ENCODE assay signal across 12 mouse cellular contexts in the genomic region with DNA sequence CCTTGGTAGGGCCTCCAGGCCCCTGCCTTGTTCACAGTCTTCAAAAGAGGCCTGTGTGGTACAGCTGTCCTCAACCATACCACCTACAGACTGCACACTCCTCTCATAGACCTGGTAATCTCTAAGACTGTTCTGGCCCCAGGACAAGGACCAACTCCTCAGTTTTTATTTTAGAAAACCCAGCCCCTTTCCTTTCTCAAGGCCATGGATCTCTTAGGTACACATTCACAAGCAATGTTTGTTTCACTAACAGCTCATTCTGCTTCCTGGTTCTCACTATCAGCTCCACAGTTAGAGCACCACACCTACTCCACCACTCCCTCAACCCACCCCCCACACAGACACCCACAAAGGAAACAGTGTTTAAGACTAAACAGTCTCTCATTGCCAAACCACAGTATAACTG. TPM values are rescaled to one million over a fixed set of nuclear protein-coding genes. Genes with fewer than 3 reads are reported as not detected.
DNase-seq lines count a peak whose midpoint lies in the region; ATAC-seq and TF ChIP-seq lines count a peak whose summit lies in the region.
"Had no signal": no experiment of that assay in that cellular context is flagged by ENCODE, and none has a peak within 500 bp of the region (broad histone marks: within the 10 kb centered on the region; RNA-seq: fewer than 3 reads in every experiment).

No protein-coding gene starts in this region.

- no peak overlapping the region; the same call in 1 of the 2 replicates for H3K27ac ChIP-seq in intestine, postnatal 0 days (ENCODE audit: low read depth, low read length)
- no peak overlapping the region for H3K27ac ChIP-seq in kidney, embryonic 14.5 days (ENCODE audit: low read depth, low read length)
- no peak overlapping the region for H3K27ac ChIP-seq in limb, embryonic 10.5 days
- H3K27ac ChIP-seq: embryonic facial prominence, embryonic 10.5 days; hindbrain, embryonic 13.5 days; neural tube, embryonic 12.5 days had no signal

- no peak overlapping the region for H3K4me3 ChIP-seq in intestine, postnatal 0 days (ENCODE audit: low read depth, low read length)
- H3K4me3 ChIP-seq in kidney, embryonic 14.5 days (ENCODE audit: low read length): no peak overlapping the region
- H3K4me3 ChIP-seq in limb, embryonic 10.5 days: no peak overlapping the region
- H3K4me3 ChIP-seq: embryonic facial prominence, embryonic 10.5 days; hindbrain, embryonic 13.5 days; neural tube, embryonic 12.5 days had no signal

- TF ChIP-seq CTCF in intestine, postnatal 0 days (IDR thresholded peaks at IDR 0.05; ENCODE audit: low read depth): no peak

- no peaks in the 10 kb centered on the region for H3K9me3 ChIP-seq in intestine, postnatal 0 days (ENCODE audit: control insufficient read depth)
- no peaks in the 10 kb centered on the region for H3K9me3 ChIP-seq in kidney, embryonic 14.5 days (ENCODE audit: control insufficient read depth, low read length)
- no peaks in the 10 kb centered on the region for H3K9me3 ChIP-seq in limb, embryonic 10.5 days (replicated peaks)
- H3K9me3 ChIP-seq: embryonic facial prominence, embryonic 10.5 days; hindbrain, embryonic 13.5 days; neural tube, embryonic 12.5 days had no signal

- no peaks in the 10 kb centered on the region for H3K36me3 ChIP-seq in intestine, postnatal 0 days (ENCODE audit: control insufficient read depth, insufficient read depth)
- H3K36me3 ChIP-seq in kidney, embryonic 14.5 days (ENCODE audit: control insufficient read depth, insufficient read depth, low read length): no peaks in the 10 kb centered on the region
- H3K36me3 ChIP-seq in limb, embryonic 10.5 days: no peaks in the 10 kb centered on the region
- H3K36me3 ChIP-seq: embryonic facial prominence, embryonic 10.5 days; neural tube, embryonic 12.5 days had no signal

- no peaks in the 10 kb centered on the region for H3K27me3 ChIP-seq in intestine, postnatal 0 days (replicated peaks; ENCODE audit: control insufficient read depth, insufficient read depth, low read length)
- no peaks in the 10 kb centered on the region for H3K27me3 ChIP-seq in kidney, embryonic 14.5 days (ENCODE audit: control insufficient read depth, insufficient read depth, low read length)
- H3K27me3 ChIP-seq in limb, embryonic 10.5 days (ENCODE audit: low read depth, poor library complexity, severe bottlenecking): no peaks in the 10 kb centered on the region
- H3K27me3 ChIP-seq: hindbrain, embryonic 13.5 days; neural tube, embryonic 12.5 days had no signal

- H3K4me1 ChIP-seq in intestine, postnatal 0 days (replicated peaks; ENCODE audit: control insufficient read depth, insufficient read depth, low read length): no peaks in the 10 kb centered on the region
- H3K4me1 ChIP-seq in kidney, embryonic 14.5 days (ENCODE audit: control insufficient read depth, insufficient read depth, low read length): no peaks in the 10 kb centered on the region
- no peaks in the 10 kb centered on the region for H3K4me1 ChIP-seq in limb, embryonic 10.5 days
- H3K4me1 ChIP-seq: embryonic facial prominence, embryonic 10.5 days; hindbrain, embryonic 13.5 days; neural tube, embryonic 12.5 days had no signal

- H3K4me2 ChIP-seq in intestine, postnatal 0 days (replicated peaks; ENCODE audit: low read depth): no peak overlapping the region
- no peak overlapping the region for H3K4me2 ChIP-seq in kidney, embryonic 14.5 days (replicated peaks; ENCODE audit: low read depth, low read length)
- H3K4me2 ChIP-seq: hindbrain, embryonic 13.5 days; neural tube, embryonic 12.5 days had no signal

- ATAC-seq in intestine, postnatal 0 days: peak; percentile 96
- no peak for ATAC-seq in kidney, embryonic 14.5 days (ENCODE audit: low FRiP score, low TSS enrichment)

- DNase-seq in spleen, postnatal 36 days (ENCODE audit: low spot score in 2 of 2): peak; percentile 52 to 53
- DNase-seq in spleen, postnatal 4 days (ENCODE audit: low spot score in 2 of 2): no peak
- peak; percentile 55 to 73 for DNase-seq in natural killer cell, adult 2 months (ENCODE audit: low spot score in 2 of 2)
- DNase-seq in limb, embryonic 10.5 days (ENCODE audit: low spot score): no peak
- DNase-seq in adrenal gland, adult 2 months: no peak
- DNase-seq in right cerebral cortex, adult 18-20 months: no peak
- DNase-seq: layer of hippocampus, postnatal 36 days had no signal

- H3K9ac ChIP-seq in intestine, postnatal 0 days (ENCODE audit: low read depth, low read length): no peak overlapping the region
- no peak overlapping the region for H3K9ac ChIP-seq in kidney, embryonic 14.5 days (ENCODE audit: low read depth, low read length)
- H3K9ac ChIP-seq: hindbrain, embryonic 13.5 days; neural tube, embryonic 12.5 days had no signal

RNA-seq across cellular contexts. Expression of a gene that starts 34.9 kb away (rescaled TPM):
- polyA plus RNA-seq in intestine, postnatal 0 days (2015; fragmentation: Nextera tagmentation; extraction: Ambion mirVana): 2.6 and 2.7 TPM in 2 replicates
- 1.1 and 1.9 TPM in 2 replicates for polyA plus RNA-seq in kidney, embryonic 14.5 days (2014; fragmentation: Nextera tagmentation; extraction: Ambion mirVana)
- 1.6 and 3.2 TPM in 2 replicates for polyA plus RNA-seq in limb, embryonic 10.5 days (2016; fragmentation: Nextera tagmentation; extraction: Ambion mirVana)
- 1 to 10 TPM; 3.4 to 5.8 TPM for total RNA-seq in adrenal gland, adult 2 months (2021)
- 22.5 and 23.3 TPM in 2 replicates for polyA plus RNA-seq in adrenal gland, adult 2 months (2012; rRNA removed)

RNA-seq across cellular contexts. Expression of a gene that starts 35.2 kb away (rescaled TPM):
- 8.4 and 9.5 TPM in 2 replicates for polyA plus RNA-seq in intestine, postnatal 0 days (2015; fragmentation: Nextera tagmentation; extraction: Ambion mirVana)
- polyA plus RNA-seq in kidney, embryonic 14.5 days (2014; fragmentation: Nextera tagmentation; extraction: Ambion mirVana): 5.5 and 10.0 TPM in 2 replicates
- polyA plus RNA-seq in limb, embryonic 10.5 days (2016; fragmentation: Nextera tagmentation; extraction: Ambion mirVana): 5.3 and 9.2 TPM in 2 replicates
- 100 to 1,000 TPM in 1 of 2 experiments, 10 to 100 TPM in 1; 48.7 to 109 TPM for total RNA-seq in adrenal gland, adult 2 months (2021)
- 94.0 and 98.6 TPM in 2 replicates for polyA plus RNA-seq in adrenal gland, adult 2 months (2012; rRNA removed)

RNA-seq across cellular contexts. Expression of a gene that starts 39.7 kb away (rescaled TPM):
- 210 and 219 TPM in 2 replicates for polyA plus RNA-seq in intestine, postnatal 0 days (2015; fragmentation: Nextera tagmentation; extraction: Ambion mirVana)
- polyA plus RNA-seq in kidney, embryonic 14.5 days (2014; fragmentation: Nextera tagmentation; extraction: Ambion mirVana): 25.0 and 29.8 TPM in 2 replicates
- 24.3 and 25.1 TPM in 2 replicates for polyA plus RNA-seq in limb, embryonic 10.5 days (2016; fragmentation: Nextera tagmentation; extraction: Ambion mirVana)
- 10 to 100 TPM; 53.7 to 98.5 TPM for total RNA-seq in adrenal gland, adult 2 months (2021)
- 67.6 and 101 TPM in 2 replicates for polyA plus RNA-seq in adrenal gland, adult 2 months (2012; rRNA removed)

RNA-seq across cellular contexts. Expression of a gene that starts 58.1 kb away (rescaled TPM):
- polyA plus RNA-seq in intestine, postnatal 0 days (2015; fragmentation: Nextera tagmentation; extraction: Ambion mirVana): 2.7 and 2.8 TPM in 2 replicates
- polyA plus RNA-seq in kidney, embryonic 14.5 days (2014; fragmentation: Nextera tagmentation; extraction: Ambion mirVana): 0.96 and 2.1 TPM in 2 replicates
- 0.36 and 0.63 TPM in 2 replicates for polyA plus RNA-seq in limb, embryonic 10.5 days (2016; fragmentation: Nextera tagmentation; extraction: Ambion mirVana)
- under 1 TPM; 0.10 to 0.20 TPM for total RNA-seq in adrenal gland, adult 2 months (2021)
- 0.40 TPM in 1 of 2 replicates, not detected in the other for polyA plus RNA-seq in adrenal gland, adult 2 months (2012; rRNA removed)

Comparison
In these comparisons a context has a peak if more than half of its experiments do, and no peak if none do; other contexts are left out.
1. DNase-seq: peak in spleen, postnatal 36 days (2 of 2) and natural killer cell, adult 2 months (2 of 2); none in spleen, postnatal 4 days (0 of 2), limb, embryonic 10.5 days (single experiment), adrenal gland, adult 2 months (single experiment) and right cerebral cortex, adult 18-20 months (single experiment).